Mouse (Mus musculus) macrophage (primary cell): ENCODE measurements around the gene Fars2. TPM values are rescaled to one million over a fixed set of nuclear protein-coding genes. Genes with fewer than 3 reads are reported as not detected.

Source experiments
- H3K27ac ChIP-seq: fragments of 350-480 bp; formaldehyde crosslinking; 2 replicates; pipeline ENCODE4 v1.9.0; 2021
- H3K36me3 ChIP-seq: fragments of 350-480 bp; formaldehyde crosslinking; 2 replicates; pipeline ENCODE4 v1.9.0; 2021; ENCODE audit errors: inconsistent target
- H3K4me3 ChIP-seq: fragments of 350-480 bp; formaldehyde crosslinking; 2 replicates; pipeline ENCODE4 v1.9.0; 2021; ENCODE audit errors: inconsistent target
- H3K79me2 ChIP-seq: fragments of 350-480 bp; formaldehyde crosslinking; 2 replicates; pipeline ENCODE4 v1.9.0; 2021; ENCODE audit errors: inconsistent target
- WGBS: methylation state at CpG from one replicate; pipeline ENCODE4 v1.1.7; 2026; ENCODE audit warnings: inconsistent platforms; ENCODE audit not compliant: missing documents; 5-methylcytosine and 5-hydroxymethylcytosine counted together
- polyA plus RNA-seq: library from polyadenylated mRNA; stranded (reverse); fragments of 250-400 nt; gene quantifications from 3 replicates; pipeline ENCODE4 v1.2.4, GENCODE M21; 2018; ENCODE audit warnings: inconsistent platforms

The Fars2 gene
- polyA plus RNA-seq, 1 experiment from 2014 or later, result 31.1 TPM

- H3K79me2 ChIP-seq, result no peaks in the 10 kb centered on the region
- no peaks in the 10 kb centered on the region for H3K36me3 ChIP-seq
- no peak overlapping the region for H3K4me3 ChIP-seq
- 66% methylated on average over 2 of the region's 2 CpGs for WGBS
- H3K27ac ChIP-seq, result no peak overlapping the region
Measured at GRCm38 (mm10) chr13:36716708-36717107, 599.5 kb downstream of the Fars2 start.

GRCm38 (mm10) chr13:36717376-36717775, 600.2 kb downstream of the Fars2 start:
- Histone ChIP-seq H3K36me3 (no peaks in the 10 kb centered on the region), H3K79me2 (no peaks in the 10 kb centered on the region)
- 56% methylated on average over 3 of the region's 3 CpGs for WGBS

GRCm38 (mm10) chr13:36720297-36721017, 603.2 kb downstream of the Fars2 start:
- no peak overlapping the region for H3K27ac ChIP-seq
- no peaks in the 10 kb centered on the region for H3K36me3 ChIP-seq
- H3K79me2 ChIP-seq, result no peaks in the 10 kb centered on the region
- H3K4me3 ChIP-seq, result no peak overlapping the region
- WGBS, result 94% methylated on average over 5 of the region's 5 CpGs

More at GRCm38 (mm10) chr13:36717376-36717775, 600.2 kb downstream of the Fars2 start:
- Histone ChIP-seq H3K27ac (no peak overlapping the region), H3K4me3 (no peak overlapping the region)

- Histone ChIP-seq H3K27ac (no peak overlapping the region), H3K4me3 (no peak overlapping the region), H3K79me2 (no peaks in the 10 kb centered on the region), H3K36me3 (no peaks in the 10 kb centered on the region)
Measured at GRCm38 (mm10) chr13:36722309-36722708, 605.1 kb downstream of the Fars2 start.

GRCm38 (mm10) chr13:36723726-36724300, 606.6 kb downstream of the Fars2 start:
- H3K36me3 ChIP-seq, result no peaks in the 10 kb centered on the region
- no peaks in the 10 kb centered on the region for H3K79me2 ChIP-seq
- 15% methylated on average over 14 of the region's 15 CpGs for WGBS
- no peak overlapping the region for H3K27ac ChIP-seq
- H3K4me3 ChIP-seq, result no peak overlapping the region

- Histone ChIP-seq H3K36me3 (no peaks in the 10 kb centered on the region), H3K4me3 (no peak overlapping the region)
- WGBS, result 8% methylated on average over 39 of the region's 40 CpGs
Measured at GRCm38 (mm10) chr13:36724533-36725470, 607.6 kb downstream of the Fars2 start.

GRCm38 (mm10) chr13:36725881-36726280, 608.7 kb downstream of the Fars2 start:
- Histone ChIP-seq H3K27ac (no peak overlapping the region), H3K36me3 (no peaks in the 10 kb centered on the region), H3K4me3 (no peak overlapping the region), H3K79me2 (no peaks in the 10 kb centered on the region)
- 17% methylated on average over 8 of the region's 8 CpGs for WGBS

More at GRCm38 (mm10) chr13:36724533-36725470, 607.6 kb downstream of the Fars2 start:
- Histone ChIP-seq H3K27ac (no peak overlapping the region), H3K79me2 (no peaks in the 10 kb centered on the region)

GRCm38 (mm10) chr13:36726551-36726950, 609.3 kb downstream of the Fars2 start:
- Histone ChIP-seq H3K36me3 (no peaks in the 10 kb centered on the region), H3K27ac (no peak overlapping the region), H3K4me3 (no peak overlapping the region), H3K79me2 (no peaks in the 10 kb centered on the region)
- 5% methylated on average over 24 of the region's 24 CpGs for WGBS

- 2% methylated on average over 33 of the region's 34 CpGs for WGBS
- Histone ChIP-seq H3K4me3 (no peak overlapping the region), H3K79me2 (no peaks in the 10 kb centered on the region)
Measured at GRCm38 (mm10) chr13:36726951-36727778, 610.0 kb downstream of the Fars2 start.

GRCm38 (mm10) chr13:36727779-36728470, 610.7 kb downstream of the Fars2 start:
- Histone ChIP-seq H3K36me3 (no peaks in the 10 kb centered on the region), H3K4me3 (no peak overlapping the region), H3K79me2 (no peaks in the 10 kb centered on the region), H3K27ac (no peak overlapping the region)
- WGBS, result 16% methylated on average over 16 of the region's 23 CpGs

More at GRCm38 (mm10) chr13:36726951-36727778, 610.0 kb downstream of the Fars2 start:
- no peak overlapping the region for H3K27ac ChIP-seq
- no peaks in the 10 kb centered on the region for H3K36me3 ChIP-seq

GRCm38 (mm10) chr13:36728509-36728908, 611.3 kb downstream of the Fars2 start:
- Histone ChIP-seq H3K27ac (no peak overlapping the region), H3K36me3 (no peaks in the 10 kb centered on the region), H3K79me2 (no peaks in the 10 kb centered on the region), H3K4me3 (no peak overlapping the region)
- 52% methylated on average over 5 of the region's 5 CpGs for WGBS

GRCm38 (mm10) chr13:36729731-36730340, 612.6 kb downstream of the Fars2 start:
- 67% methylated on average over 13 of the region's 13 CpGs for WGBS
- Histone ChIP-seq H3K36me3 (no peaks in the 10 kb centered on the region), H3K4me3 (no peak overlapping the region), H3K27ac (no peak overlapping the region), H3K79me2 (no peaks in the 10 kb centered on the region)

GRCm38 (mm10) chr13:36730341-36730761, 613.1 kb downstream of the Fars2 start:
- Histone ChIP-seq H3K79me2 (no peaks in the 10 kb centered on the region), H3K4me3 (no peak overlapping the region), H3K36me3 (no peaks in the 10 kb centered on the region), H3K27ac (no peak overlapping the region)
- WGBS, result 40% methylated on average over 12 of the region's 14 CpGs
